Mouse (Mus musculus): ENCODE results near the gene Ascl3. TPM values are rescaled to one million over a fixed set of nuclear protein-coding genes. Genes with fewer than 3 reads are reported as not detected.

Ascl3 gene
- polyA plus RNA-seq (2021; fragmentation: Nextera tagmentation), result not detected in 2 replicates
- long read RNA-seq, experiment 1, result 0 reads
- long read RNA-seq, experiment 2, result 0 reads

DNA sequence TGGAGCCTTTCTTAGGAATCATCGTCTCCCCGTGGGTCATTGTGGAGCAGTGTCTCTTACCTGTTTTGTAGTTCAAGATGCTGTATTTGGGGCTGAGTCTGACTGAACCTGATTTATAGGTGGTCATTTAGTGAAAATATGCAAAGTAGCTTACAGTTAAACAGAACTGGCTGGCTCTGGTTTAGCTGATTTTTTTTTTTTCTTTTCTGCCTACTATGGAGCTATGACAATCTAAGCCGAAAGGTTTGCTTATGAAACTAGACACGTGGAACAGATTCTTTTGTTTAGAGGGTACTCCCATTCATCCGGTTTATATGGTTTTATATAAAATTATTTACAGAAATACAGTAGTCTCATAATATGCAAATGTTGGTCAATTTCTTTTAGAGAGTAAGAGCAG, at the start of gene Ascl3:
Ascl3 (minus strand) TSS at position 101 of the 400 bp plus-strand sequence.

DNA sequence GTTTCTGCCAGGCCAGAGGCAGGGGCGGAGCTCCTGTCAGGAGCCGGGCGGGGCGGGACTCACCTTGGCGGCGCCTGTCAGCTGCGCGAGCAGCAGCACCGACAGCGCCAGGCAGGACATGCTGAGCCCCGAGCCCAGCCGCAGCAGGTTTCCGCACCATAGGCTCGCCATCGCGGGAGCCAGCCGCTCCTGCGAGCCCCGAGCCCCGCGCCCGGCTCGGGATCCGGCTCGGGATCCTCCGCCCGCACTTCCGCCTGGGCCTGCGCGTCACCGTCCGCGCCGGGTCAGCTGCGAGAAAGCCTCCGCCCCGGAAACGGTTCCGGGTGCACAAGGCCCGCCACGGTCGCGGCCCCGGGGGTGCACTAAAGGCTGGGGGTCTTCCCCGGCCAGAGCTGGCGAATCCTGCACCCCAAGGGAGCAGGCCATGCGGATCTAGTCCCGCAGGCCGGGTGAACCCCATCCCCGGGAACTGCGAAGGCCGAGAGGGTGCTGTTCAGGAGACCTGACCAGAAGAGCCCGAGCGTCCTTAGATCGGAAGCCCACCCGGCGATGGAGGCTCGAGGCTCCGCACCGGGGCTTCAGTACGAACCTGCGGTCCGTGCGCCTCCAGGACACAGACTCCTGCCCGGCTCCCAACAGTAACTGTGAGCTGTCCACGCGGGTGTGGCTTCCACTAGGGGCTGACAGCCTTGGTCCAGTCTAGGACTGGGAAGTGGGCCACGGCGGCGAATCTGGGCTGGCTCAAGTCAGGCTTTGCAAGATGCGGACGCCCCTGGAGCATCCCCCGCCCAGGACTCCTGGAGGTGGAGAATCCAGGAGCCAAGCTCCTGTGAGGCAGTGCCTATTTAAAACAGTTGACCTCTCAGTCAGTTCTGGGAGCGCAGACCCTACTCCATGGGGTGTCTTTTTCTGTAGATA, 20.7 kb upstream of the Ascl3 start, which contains the start of gene Tmem9b:
Tmem9b (minus strand) TSS at position 868 of the 918 bp plus-strand sequence.

DNA sequence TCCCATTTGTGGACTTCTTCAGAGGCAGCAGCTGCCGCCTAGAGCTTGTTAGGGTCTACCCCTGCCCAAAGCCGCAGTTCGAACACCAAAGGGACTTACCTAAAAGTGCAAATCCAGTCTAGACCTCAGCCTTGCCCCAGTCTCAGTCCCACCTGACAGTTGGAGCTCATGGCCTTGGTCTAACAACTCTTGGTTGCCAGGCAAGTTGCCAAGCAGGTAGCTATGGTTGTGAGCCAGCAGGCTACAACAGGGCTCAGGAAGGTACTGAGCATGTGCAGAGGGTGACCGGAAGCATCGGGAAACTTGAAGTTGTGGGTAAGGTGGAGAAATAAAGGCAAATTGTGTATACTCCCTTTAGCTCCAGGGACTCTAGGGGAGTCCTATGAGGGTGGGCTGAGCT, 7.8 kb downstream of the Ascl3 start, which contains the start of gene BC051019:
BC051019 (minus strand) TSS at position 154 of the 400 bp plus-strand sequence.

DNA sequence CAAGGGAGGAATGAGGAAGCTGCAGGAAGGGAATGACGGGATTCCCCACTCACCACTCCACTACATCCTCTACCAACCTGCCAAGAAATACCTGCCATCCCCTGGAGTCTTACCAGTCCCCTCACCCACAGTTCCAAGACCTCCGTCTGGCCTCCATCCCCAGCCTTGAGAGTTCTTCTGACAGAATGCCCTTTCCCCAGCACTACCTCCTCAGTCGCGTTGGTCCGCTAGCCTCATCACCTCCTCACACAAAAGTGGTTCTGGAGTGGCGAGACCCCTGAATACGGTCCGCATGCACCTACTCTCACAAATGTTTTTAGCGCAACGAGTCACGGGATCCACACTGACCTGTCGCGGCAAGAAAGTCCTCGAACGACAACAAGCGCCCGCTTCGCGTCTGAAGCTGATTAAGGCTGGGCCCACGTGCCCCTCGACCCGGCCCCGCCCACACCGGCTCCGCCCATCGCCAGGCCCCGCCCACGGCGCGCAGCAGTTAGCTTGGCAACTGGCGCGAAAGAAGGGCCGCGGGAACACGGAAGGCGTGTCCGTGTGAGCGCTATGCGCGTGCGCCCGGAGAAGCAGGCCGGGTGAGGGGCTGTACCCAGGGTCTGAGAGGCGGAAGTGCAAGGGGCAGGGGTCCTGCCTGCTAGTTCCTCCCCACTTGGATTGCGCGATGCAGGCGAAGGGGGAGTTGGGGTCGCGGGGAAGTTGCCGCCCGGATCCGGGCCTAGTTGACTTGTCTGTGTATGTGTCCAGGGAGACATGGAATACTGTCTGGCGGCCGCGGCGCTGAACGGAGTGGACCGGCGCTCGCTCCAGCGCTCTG, 28.1 kb downstream of the Ascl3 start, which contains the start of the genes St5 and Akip1:
St5 (minus strand) TSS at position 416 of the 826 bp plus-strand sequence.
Akip1 (plus strand) TSS at position 501 of the 826 bp plus-strand sequence.

Other genes starting within 250 kb of the Ascl3 start
- gene Trim66, start 223.6 kb downstream of the Ascl3 start, polyA plus RNA-seq (2021; fragmentation: Nextera tagmentation), result 1.3 and 1.6 TPM in 2 replicates
- 647 and 819 TPM in 2 replicates for gene Rpl27a, start 212.6 kb downstream of the Ascl3 start, polyA plus RNA-seq (2021; fragmentation: Nextera tagmentation)
- gene St5, start 28.1 kb downstream of the Ascl3 start, polyA plus RNA-seq (2021; fragmentation: Nextera tagmentation), result 5.1 and 5.9 TPM in 2 replicates
- gene Akip1, start 28.0 kb downstream of the Ascl3 start, polyA plus RNA-seq (2021; fragmentation: Nextera tagmentation), result 12.6 and 16.1 TPM in 2 replicates
- 0.48 and 0.77 TPM in 2 replicates for gene BC051019, start 7.9 kb downstream of the Ascl3 start, polyA plus RNA-seq (2021; fragmentation: Nextera tagmentation)
- gene Tmem9b, start 21.1 kb upstream of the Ascl3 start, polyA plus RNA-seq (2021; fragmentation: Nextera tagmentation), result 222 and 244 TPM in 2 replicates
- 80.9 and 89.7 TPM in 2 replicates for gene Nrip3, start 50.3 kb upstream of the Ascl3 start, polyA plus RNA-seq (2021; fragmentation: Nextera tagmentation)
- gene Scube2, start 134.0 kb upstream of the Ascl3 start, polyA plus RNA-seq (2021; fragmentation: Nextera tagmentation), result 0.39 and 0.44 TPM in 2 replicates
- 50.1 and 50.6 TPM in 2 replicates for gene Dennd5a, start 228.7 kb upstream of the Ascl3 start, polyA plus RNA-seq (2021; fragmentation: Nextera tagmentation)

All from layer of hippocampus, adult 6 months (tissue).